Mouse (Mus musculus) spleen, adult 2 months (tissue): ENCODE data around the gene Cdk5rap3. TPM values are rescaled to one million over a fixed set of nuclear protein-coding genes. Genes with fewer than 3 reads are reported as not detected.

Source experiments
- DNase-seq, 2 experiments: peaks; one replicate each; pipeline versions ENCODE4 v3.0.0 to v3.0.0-alpha.2; 2012 to 2021; ENCODE audit warnings: low spot score in 2 of 2, low read depth in 1 of 2
- H3K27ac ChIP-seq: fragments of 200-500 bp; 2 replicates; pipeline ENCODE4 v1.5.1; 2012; ENCODE audit warnings: low read length, inconsistent platforms; ENCODE audit not compliant: insufficient read depth
- H3K27me3 ChIP-seq: fragments of 200-500 bp; 2 replicates; pipeline ENCODE4 v1.6.1; 2012; ENCODE audit warnings: mild to moderate bottlenecking, moderate library complexity, low read length, inconsistent platforms; ENCODE audit not compliant: control insufficient read depth, insufficient read depth
- H3K36me3 ChIP-seq: fragments of 200-500 bp; 2 replicates; pipeline ENCODE4 v1.6.1; 2012; ENCODE audit warnings: mild to moderate bottlenecking, low read length, inconsistent platforms; ENCODE audit not compliant: control insufficient read depth, insufficient read depth
- H3K4me1 ChIP-seq: fragments of 200-500 bp; 2 replicates; pipeline ENCODE4 v1.6.1; 2011; ENCODE audit warnings: inconsistent platforms; ENCODE audit not compliant: control insufficient read depth, insufficient read depth, insufficient read length
- H3K4me3 ChIP-seq: fragments of 200-500 bp; 2 replicates; pipeline ENCODE4 v1.5.1; 2011; ENCODE audit warnings: mild to moderate bottlenecking, inconsistent platforms; ENCODE audit not compliant: insufficient read depth, insufficient read length; ENCODE audit errors: extremely low read depth
- CTCF ChIP-seq: fragments of 200-500 bp; IDR thresholded peaks from 2 replicates; pipeline ENCODE4 v1.5.1; 2011; ENCODE audit warnings: mild to moderate bottlenecking, inconsistent platforms; ENCODE audit not compliant: insufficient read depth, insufficient read length, insufficient replicate concordance; ENCODE audit errors: extremely low read depth
- POLR2A ChIP-seq: fragments of 200-500 bp; IDR thresholded peaks from 2 replicates; pipeline ENCODE4 v1.6.1; 2011; ENCODE audit warnings: low read depth, low read length, inconsistent platforms
- WGBS: fragments of 180-500 bp; shearing (Covaris S2); methylation state at CpG from one replicate; pipeline ENCODE4 v1.1.7; 2018; 5-methylcytosine and 5-hydroxymethylcytosine counted together
- polyA plus RNA-seq: library from polyadenylated mRNA; depleted of rRNA; stranded (reverse); fragments of >200 nt; gene quantifications from 2 replicates; pipeline ENCODE4 v1.2.3, GENCODE M21; 2012

Cdk5rap3 gene
- polyA plus RNA-seq, 1 experiment, result 31.7 TPM

DNA sequence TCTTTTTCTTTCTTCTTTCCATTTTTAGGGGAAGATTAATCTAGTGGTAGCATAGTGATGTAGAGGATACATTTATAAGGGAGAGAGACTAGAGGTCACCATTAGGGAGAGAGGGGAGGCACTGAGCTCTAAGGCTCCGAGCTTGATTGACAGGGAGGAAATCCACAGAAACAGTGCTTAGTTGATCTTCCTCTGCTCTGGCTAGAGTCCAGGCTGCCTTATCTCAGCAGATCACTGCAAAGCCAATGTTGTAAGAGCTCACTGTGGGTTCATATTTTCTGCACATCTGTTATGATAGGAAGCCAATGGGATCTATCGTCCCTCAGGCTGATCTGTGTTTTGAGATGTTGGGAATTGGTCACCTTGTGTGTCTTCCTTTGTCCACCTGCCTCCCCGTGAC, 37.6 kb downstream of the Cdk5rap3 start:
- DNase-seq, result no peak
- Histone ChIP-seq H3K27me3 (peaks cover 10% of the 10 kb centered on the region), H3K36me3 (no peaks in the 10 kb centered on the region), H3K27ac (no peak overlapping the region), H3K4me3 (no peak overlapping the region), H3K4me1 (no peaks in the 10 kb centered on the region)
- TF ChIP-seq CTCF, result no peak
- TF ChIP-seq POLR2A, result no peak
- WGBS, result 11% methylated on average over 3 of the region's 3 CpGs

DNA sequence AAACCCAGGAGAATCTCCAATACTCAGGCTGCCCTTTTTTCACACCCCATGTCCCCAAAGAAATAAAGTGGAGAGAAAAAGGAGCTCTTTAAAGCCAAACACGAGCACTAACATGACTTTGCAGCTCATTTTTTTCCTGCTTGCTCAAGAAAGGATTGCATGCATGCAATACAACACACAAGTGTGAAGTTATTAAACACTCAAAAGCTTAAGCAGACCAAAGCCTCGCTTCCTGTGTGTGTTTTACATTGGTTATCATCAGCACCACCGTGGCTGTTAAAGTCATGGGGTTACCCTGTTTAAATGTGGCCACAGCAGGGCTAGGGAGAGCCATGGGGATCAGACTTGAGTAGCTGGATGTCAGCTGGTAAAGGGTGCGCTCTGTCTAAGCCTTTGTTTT, 39.2 kb downstream of the Cdk5rap3 start:
- Histone ChIP-seq H3K4me1 (no peaks in the 10 kb centered on the region), H3K27ac (no peak overlapping the region), H3K27me3 (peaks cover 10% of the 10 kb centered on the region), H3K4me3 (no peak overlapping the region), H3K36me3 (no peaks in the 10 kb centered on the region)
- TF ChIP-seq CTCF, result no peak
- DNase-seq, result no peak
- WGBS, result 46% methylated on average over 4 of the region's 4 CpGs

DNA sequence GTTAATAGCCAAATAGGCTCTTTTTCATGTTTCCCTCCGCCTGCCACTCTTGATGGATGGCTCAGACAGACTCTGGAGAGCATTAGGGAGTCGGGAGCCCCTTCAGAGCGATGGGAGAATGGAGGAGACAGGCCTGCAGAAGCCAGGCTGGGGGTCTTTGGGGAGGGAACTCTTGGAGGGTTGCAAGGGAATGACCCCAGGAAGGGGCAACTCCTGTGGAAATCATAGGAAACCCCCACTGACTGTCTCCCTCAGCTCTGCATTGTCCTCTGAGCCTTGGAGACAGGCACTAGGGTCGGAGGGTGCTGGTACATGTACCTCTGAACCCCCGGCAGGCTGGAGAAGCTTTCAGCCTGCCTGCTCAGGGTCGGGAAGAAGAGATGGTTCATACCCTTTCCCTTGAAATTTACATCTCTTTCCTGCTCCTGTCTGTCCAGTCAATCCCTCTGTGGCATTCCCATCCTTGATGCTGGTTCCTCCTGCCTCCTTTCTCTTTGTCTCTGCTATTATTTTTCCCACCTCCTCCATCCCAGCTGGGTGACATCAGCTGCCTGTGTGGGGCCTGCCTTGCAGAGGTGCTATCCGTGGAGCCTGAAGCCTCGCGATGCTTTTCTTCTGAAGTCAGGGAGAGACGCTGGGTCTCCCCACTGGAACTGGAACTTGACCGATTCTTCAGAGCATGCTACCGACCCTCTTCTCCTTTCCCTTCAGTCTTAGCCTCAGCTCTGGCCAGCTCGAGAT, 39.8 kb downstream of the Cdk5rap3 start:
- WGBS, result 69% methylated on average over 13 of the region's 13 CpGs
- TF ChIP-seq CTCF (no peak), POLR2A (no peak)
- Histone ChIP-seq H3K36me3 (no peaks in the 10 kb centered on the region), H3K4me1 (no peaks in the 10 kb centered on the region), H3K4me3 (no peak overlapping the region), H3K27ac (no peak overlapping the region), H3K27me3 (peaks cover 10% of the 10 kb centered on the region)
- no peak for DNase-seq

DNA sequence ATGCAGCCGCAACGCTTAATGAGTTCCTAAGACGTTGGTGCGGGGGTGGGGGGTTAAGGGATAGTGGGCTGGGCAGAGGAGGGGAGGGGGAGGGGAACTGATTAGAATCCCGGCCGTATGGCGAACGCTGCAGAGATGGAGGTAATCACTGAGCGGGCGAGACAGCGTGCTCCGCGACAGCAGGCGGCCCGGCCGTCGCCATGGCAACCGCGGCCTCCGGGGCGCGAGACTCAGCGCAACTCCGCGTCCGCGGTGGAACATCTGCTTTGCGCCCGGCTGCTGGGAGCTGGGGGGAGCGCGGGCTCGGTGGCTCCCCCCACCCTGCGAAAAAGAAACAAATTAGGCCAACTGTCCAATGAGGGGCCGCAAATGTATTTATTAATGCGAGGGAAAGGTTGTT, 40.6 kb downstream of the Cdk5rap3 start:
- peaks cover 10% of the 10 kb centered on the region for H3K27me3 ChIP-seq
- peak; percentile 15 to 37 for DNase-seq
- no peak overlapping the region for H3K27ac ChIP-seq
- no peak overlapping the region for H3K4me3 ChIP-seq
- 2% methylated on average over 35 of the region's 35 CpGs for WGBS
- no peaks in the 10 kb centered on the region for H3K36me3 ChIP-seq
- no peaks in the 10 kb centered on the region for H3K4me1 ChIP-seq
- TF ChIP-seq POLR2A (no peak), CTCF (no peak)

DNA sequence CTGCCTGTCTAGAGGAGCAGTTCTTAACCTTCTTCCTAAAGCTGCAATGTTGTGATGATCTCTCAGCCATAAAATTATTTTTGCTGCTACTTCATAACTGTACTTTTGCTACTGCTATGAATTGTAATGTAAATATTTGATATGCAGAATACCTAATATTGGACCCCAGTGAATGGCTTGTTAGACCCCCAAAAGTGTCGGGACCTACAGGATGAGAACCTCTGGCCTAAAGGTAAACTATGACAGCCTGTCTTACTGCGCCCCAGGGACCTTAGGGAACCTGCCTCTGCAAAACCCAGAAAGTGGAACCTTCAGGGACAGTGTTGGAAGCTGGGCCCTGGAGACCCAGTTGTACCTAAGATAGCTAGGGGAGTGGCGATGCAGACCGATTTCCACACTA, 41.0 kb downstream of the Cdk5rap3 start:
- Histone ChIP-seq H3K27ac (no peak overlapping the region), H3K4me1 (no peaks in the 10 kb centered on the region), H3K36me3 (no peaks in the 10 kb centered on the region), H3K4me3 (no peak overlapping the region), H3K27me3 (peaks cover 10% of the 10 kb centered on the region)
- TF ChIP-seq CTCF (no peak), POLR2A (no peak)
- no peak for DNase-seq
- 39% methylated on average over 4 of the region's 4 CpGs for WGBS

DNA sequence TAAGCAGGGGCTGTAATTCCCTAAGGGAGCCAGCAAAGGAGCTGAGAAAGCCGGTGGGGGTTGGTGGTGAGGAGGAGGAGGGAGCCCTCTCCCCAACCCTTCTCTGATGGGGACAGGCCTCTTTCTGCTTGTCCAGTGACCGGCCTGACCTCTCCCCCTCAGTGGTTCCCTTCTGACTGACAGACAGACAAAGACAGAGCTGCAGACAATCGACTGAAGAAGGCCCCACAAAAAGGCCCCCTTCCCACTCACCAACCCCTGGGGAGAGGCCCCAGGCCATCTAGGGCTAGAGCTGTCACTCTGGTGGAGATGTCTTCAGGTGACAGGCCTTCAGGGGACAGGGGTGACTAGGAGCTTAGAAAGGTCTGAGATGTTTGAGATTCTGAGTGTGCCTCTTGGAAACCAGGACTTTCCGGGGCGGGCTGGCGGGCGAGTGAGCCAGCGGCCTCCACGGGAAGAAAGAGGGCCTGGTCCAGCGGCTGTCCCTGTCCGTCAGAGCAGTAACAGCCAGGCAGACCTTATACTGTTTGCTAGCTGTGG, 42.6 kb downstream of the Cdk5rap3 start:
- H3K27ac ChIP-seq, result no peak overlapping the region
- H3K4me3 ChIP-seq, result no peak overlapping the region
- H3K27me3 ChIP-seq, result peaks cover 10% of the 10 kb centered on the region
- 55% methylated on average over 11 of the region's 11 CpGs for WGBS
- H3K4me1 ChIP-seq, result no peaks in the 10 kb centered on the region
- no peak for DNase-seq
- no peaks in the 10 kb centered on the region for H3K36me3 ChIP-seq
- TF ChIP-seq POLR2A (no peak), CTCF (no peak)
